Mouse (Mus musculus) cortical plate, adult 2 months (tissue): ENCODE measurements at regions not wholly inside any gene's neighbourhood (a gene's known extent, or its start where the extent isn't known, plus 50 kb on each side); places are given as distances from the start of the nearest gene placed in this dataset.

Experiments
- CTCF ChIP-seq: fragments of 200-500 bp; IDR thresholded peaks from 2 replicates; pipeline ENCODE4 v1.5.1; 2011; ENCODE audit warnings: mild to moderate bottlenecking, control low read depth, low read length; ENCODE audit not compliant: insufficient read depth; ENCODE audit errors: extremely low read depth
- POLR2A ChIP-seq: fragments of 200-500 bp; IDR thresholded peaks from 2 replicates; pipeline ENCODE4 v1.6.1; 2011; ENCODE audit warnings: mild to moderate bottlenecking, low read length, control low read depth; ENCODE audit not compliant: insufficient read depth; ENCODE audit errors: extremely low read depth

DNA sequence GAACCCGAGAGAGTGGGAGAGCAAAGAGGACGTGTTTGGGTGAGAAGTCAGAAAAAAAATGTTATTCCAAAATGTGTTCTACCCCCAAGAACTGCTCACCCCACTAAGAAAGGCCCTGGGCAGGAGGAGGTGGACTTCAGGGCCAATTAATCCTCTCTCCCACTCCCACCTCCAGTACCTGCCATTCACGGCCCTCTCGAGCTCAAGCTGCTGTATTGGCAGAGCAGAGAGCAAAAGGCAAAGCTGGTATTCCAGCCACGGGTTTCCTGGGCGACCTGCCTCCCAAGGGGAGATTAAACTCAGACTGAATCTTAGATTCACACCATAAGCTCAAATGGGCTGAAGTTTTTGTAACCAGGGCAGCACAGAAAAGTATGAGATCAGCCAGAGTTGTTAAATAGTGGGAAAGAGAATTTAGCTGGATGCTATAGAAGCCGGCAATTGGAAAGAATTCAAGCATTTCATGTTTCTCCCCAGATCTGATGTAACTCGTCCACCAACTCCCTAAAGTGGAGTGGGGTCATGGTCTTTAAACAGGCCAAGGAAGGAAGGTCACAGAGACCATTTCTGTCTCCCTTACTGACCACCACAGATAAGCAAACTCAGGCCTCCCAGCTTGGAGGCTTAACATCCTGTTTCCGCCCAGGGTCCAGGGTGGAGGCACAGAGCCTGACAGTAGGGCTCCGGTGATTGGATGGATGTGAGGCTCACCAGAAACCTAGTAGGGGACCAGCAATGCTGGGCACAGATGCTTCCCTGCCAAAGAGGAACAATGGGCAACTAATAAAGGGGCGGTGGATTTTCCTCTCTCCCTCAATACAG, 60.7 kb upstream of the Srd5a3 start:
- TF ChIP-seq CTCF (no peak), POLR2A (no peak)
